Mouse (Mus musculus) liver, embryonic 15.5 days (tissue): ENCODE measurements around the gene Sohlh1. TPM values are rescaled to one million over a fixed set of nuclear protein-coding genes. Genes with fewer than 3 reads are reported as not detected.

ENCODE experiments used
- polyA plus RNA-seq: library from polyadenylated mRNA; unstranded; fragments of >200 nt; fragmentation: Nextera tagmentation; extraction: Ambion mirVana; gene quantifications from 2 replicates; pipeline ENCODE4 v1.2.1, GENCODE M21; 2015

Gene Sohlh1
- polyA plus RNA-seq, 1 experiment from 2014 or later: not detected

Other genes with a start within 250 kb of the Sohlh1 start
- 21.7 and 23.5 TPM in 2 replicates for gene Rabl6, start 238.7 kb downstream of the Sohlh1 start, polyA plus RNA-seq
- 0.05 and 0.06 TPM in 2 replicates for gene Ccdc183, start 229.6 kb downstream of the Sohlh1 start, polyA plus RNA-seq
- 8.2 and 9.9 TPM in 2 replicates for gene Tmem141, start 225.2 kb downstream of the Sohlh1 start, polyA plus RNA-seq
- 70.4 and 90.0 TPM in 2 replicates for gene Fcna, start 219.2 kb downstream of the Sohlh1 start, polyA plus RNA-seq
- gene Lcn8, start 194.1 kb downstream of the Sohlh1 start, polyA plus RNA-seq: not detected in 2 replicates
- not detected in 2 replicates for gene Lcn5, start 189.3 kb downstream of the Sohlh1 start, polyA plus RNA-seq
- gene Lcn6, start 170.5 kb downstream of the Sohlh1 start, polyA plus RNA-seq: not detected in 2 replicates
- gene Lcn10, start 164.5 kb downstream of the Sohlh1 start, polyA plus RNA-seq: not detected in 2 replicates
- gene Obp2a, start 147.2 kb downstream of the Sohlh1 start, polyA plus RNA-seq: not detected in 2 replicates
- gene Bmyc, start 140.5 kb downstream of the Sohlh1 start, polyA plus RNA-seq: 7.5 TPM in 2 replicates
- gene Obp2b, start 110.2 kb downstream of the Sohlh1 start, polyA plus RNA-seq: not detected in 2 replicates
- not detected in 2 replicates for gene Lcn3, start 81.7 kb downstream of the Sohlh1 start, polyA plus RNA-seq
- not detected in 2 replicates for gene Lcn11, start 70.2 kb downstream of the Sohlh1 start, polyA plus RNA-seq
- gene Gm13539, start 65.0 kb downstream of the Sohlh1 start, polyA plus RNA-seq: not detected in 2 replicates
- gene Glt6d1, start 31.4 kb downstream of the Sohlh1 start, polyA plus RNA-seq: not detected in 2 replicates
- gene Lcn9, start 24.1 kb downstream of the Sohlh1 start, polyA plus RNA-seq: not detected in 2 replicates
- not detected in 2 replicates for gene Kcnt1, start 16.5 kb upstream of the Sohlh1 start, polyA plus RNA-seq
- gene Camsap1, start 136.0 kb upstream of the Sohlh1 start, polyA plus RNA-seq: 4.9 and 5.6 TPM in 2 replicates
- gene Ubac1, start 174.5 kb upstream of the Sohlh1 start, polyA plus RNA-seq: 437 and 467 TPM in 2 replicates